Mouse (Mus musculus) embryo, embryonic 10.5 days (tissue): Measurements from ENCODE around the gene Olfr279.

Experiments
- DNase-seq: peaks from one replicate; pipeline ENCODE4 v3.0.0-alpha.2; 2015; ENCODE audit warnings: low spot score

Gene Olfr279

DNA sequence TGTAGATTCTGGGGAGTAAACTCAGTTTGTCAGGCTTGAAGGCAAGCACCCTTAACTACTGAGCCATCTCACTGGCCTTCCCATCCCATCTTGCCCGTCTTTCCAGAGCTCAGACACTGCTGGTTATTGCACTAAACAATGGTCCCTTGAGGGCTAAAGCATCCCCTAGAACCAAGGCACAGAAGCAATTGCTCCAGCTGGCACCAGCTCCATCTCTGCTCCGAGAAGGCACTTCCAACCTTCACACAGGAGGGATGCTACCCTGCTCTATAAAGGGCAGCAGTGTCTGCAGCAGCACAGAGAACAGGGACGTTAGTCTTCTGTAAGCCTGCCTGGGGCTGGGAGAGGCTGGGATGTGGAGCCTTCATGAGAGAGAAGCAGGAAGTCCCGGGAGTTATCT, at the start of gene Olfr279:
Gene Olfr279 (plus strand): TSS at position 301 of the 400 bp plus-strand sequence.
- DNase-seq: no peak

DNA sequence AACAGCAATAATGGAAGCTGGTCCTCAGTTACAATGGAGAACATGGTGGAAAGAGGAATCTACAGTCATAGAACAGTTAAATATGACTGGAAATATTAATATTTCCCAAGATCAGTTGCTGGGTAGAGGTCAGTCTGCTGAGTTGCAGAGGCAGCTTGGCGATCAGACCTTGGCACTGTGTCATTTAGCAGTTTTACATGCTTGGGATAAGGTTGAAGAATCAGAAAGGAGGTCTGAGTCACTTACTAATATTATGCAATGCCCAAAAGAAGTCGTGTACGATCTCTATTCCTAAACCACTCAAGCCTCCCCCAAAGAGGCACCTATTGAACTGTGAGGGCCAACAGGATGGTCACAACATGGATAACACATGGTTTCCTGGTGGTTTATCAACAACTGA, 47.6 kb upstream of the Olfr279 start:
- no peak for DNase-seq

DNA sequence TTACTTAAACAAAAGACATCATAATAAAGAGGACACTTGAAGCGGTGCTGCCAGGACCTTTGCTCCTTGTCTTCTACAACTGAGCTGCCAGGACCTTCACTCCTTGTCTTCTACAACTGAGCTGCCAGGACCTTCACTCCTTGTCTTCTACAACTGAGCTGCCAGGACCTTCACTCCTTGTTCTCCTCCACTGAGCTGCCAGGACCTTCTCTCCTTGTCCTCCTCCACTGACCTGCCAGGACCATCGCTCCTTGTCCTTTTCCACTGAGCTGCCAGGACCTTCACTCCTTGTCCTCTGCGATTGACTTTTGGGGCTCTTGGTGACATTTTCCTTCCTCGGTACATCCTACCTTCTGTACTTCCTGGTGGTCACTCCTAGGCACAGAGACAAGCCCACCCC, 43.7 kb upstream of the Olfr279 start:
- peak; percentile 41 for DNase-seq

DNA sequence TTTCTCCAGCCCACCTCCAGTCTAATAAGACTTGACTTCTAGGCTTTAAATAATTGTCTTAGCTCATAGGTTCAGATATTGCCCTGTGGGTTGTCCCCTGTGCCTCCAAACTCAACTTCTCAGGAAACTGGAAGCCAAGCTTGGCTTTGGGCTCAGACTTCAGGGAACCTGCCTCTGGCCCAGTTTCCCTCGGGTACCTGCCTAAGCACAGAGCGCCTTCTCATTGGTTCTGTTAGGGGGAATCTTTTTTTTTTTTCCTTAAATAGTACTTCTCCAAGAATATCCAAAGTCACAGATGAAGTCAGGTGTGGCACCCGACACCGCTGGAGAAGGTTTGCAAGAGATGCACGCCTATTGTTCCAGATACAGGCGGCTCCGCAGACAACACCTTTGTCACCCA, 39.9 kb upstream of the Olfr279 start, which contains the start of gene Olfr281:
Gene Olfr281 (plus strand): TSS at position 301 of the 400 bp plus-strand sequence.
- no peak for DNase-seq

DNA sequence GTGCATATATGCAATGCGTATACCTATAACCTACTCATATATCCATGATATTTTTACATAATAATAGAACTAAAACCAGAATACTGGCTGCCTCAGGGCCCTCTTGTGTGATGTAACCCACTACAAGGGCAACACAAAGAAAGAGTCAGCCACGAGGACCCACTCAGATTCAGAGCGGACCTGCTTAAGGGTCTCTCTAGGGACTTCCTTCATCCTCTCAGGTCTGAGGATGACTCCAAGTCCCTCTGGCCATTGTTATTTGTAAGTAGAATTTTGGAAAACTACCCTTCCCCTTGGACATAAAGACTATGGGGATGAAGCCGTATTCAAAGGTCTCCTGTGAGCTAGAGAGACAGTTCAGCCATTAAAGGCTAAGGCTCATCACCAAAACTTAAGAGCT, 22.6 kb upstream of the Olfr279 start, which contains the start of gene OR5BS1P:
Gene OR5BS1P (plus strand): TSS at position 301 of the 400 bp plus-strand sequence.
- no peak for DNase-seq

DNA sequence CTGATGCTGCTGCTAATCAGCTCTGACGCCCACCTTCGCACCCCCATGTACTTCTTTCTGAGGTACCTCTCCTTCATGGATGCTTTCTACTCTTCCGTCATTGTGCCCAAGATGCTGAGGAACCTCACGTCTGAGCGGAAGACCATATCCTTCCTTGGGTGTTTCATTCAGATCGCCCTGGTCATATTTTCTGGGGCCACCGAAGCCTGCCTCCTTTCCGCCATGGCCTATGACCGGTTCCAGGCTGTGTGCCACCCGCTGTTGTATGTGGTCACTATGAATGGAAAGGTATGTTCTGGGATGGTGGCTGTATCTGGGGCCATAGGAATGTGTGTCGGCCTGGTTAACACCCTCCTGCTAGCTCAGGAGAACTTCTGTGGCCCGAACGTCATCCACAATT, 20.7 kb upstream of the Olfr279 start:
- DNase-seq: no peak

DNA sequence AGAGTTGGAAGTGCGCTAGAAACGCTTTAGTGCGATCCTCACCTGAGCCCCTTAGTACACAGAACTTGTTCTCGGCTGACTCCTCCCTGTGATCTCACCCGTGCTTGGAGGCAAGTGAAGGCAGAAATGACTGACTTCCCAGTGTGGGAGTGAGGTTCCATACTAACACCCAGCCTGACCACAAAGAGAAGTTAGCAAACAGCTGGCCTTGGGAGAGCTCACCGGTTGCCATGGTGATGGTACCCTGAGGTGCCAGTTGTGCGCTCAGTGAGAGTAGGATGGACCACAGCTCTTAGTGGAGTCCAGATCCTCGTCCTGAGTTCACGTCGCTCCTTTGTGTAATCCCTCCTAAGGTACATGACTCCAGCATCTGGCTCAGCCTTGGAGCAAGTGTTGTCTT, 17.2 kb upstream of the Olfr279 start:
- no peak for DNase-seq

DNA sequence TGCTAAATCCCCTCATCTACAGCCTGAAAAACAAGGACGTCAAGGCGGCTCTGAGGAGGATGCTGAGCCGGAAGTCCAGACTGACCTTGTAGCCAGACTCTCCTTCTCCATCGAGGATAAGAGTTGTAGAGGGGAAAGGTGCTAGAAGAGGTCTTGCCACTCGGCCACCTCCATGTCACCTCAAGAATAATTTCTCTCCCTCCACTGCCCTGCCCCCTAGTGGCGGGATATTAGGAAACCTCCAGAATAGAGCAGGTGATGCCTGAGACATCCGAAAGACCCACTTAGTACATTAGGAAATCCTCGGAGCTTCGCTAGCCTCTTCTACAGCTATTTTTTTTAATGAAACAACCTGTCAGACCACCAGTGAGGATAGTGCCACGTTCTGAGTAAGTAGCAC, 16.8 kb upstream of the Olfr279 start:
- peak; percentile 68 for DNase-seq

DNA sequence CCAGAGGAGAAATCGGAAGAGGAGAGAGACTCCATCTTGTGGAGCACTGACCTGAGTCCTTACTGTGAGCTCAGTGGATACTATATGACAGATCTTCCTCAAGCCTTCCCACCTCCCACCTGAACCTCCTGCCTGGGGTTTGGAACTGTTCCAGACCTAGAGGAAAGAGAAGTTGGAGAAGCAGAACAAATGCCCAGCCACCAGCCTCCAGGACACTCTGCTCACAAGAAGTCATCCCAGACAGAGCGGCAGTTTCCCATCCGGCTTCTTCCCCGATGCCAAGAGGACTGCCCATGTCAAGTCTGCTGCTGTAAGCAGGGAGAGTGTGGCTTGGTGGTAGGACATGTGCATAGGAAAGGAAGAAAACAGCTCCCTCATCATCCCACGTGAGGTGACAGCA, 15.9 kb upstream of the Olfr279 start:
- no peak for DNase-seq

DNA sequence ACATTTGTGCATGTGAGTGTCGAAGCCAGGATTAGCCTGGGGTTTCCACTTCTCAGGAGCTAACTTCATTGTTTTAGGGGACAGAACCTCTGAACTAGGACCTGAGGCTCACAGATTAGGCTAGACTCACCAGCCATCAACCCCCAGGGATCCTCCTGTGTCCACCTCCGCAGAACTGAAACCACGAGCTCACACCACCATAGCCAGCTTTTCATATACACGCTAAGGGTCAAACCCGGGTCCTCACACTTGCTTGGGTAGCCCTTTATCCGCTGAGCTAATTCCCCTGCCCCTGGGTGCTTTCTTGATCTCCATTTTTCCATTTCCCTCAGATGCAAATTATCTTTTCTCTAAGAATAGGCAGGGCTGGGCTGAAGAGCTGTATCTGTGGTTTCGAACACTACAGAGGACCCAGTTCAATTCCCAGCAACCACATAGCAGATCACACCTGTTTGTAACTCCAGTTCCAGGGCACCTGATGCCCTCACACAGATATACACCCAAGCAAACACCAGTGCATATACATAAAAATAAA, 12.6 kb upstream of the Olfr279 start:
- no peak for DNase-seq

DNA sequence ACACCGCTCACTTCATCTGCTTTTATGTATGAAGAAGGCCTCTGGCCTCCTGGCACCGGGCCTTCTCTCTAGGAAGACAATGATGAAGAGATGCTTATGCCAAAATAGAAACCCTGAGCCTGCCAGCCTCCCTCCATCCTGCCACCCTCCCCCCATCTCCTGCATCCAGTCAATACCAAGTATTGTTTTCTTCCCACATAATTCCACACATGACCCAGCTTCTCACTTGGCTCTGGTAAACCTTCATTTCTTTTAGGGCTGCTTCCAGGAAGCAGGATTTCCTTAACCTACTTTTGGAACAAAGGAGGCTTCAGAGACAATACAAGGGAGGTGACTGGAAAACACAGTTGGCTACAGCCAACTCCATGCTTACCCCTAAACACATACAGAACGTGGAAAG, 9.5 kb upstream of the Olfr279 start, which contains the start of gene Lalba:
Gene Lalba (minus strand): TSS at position 21 of the 400 bp plus-strand sequence.
- DNase-seq: no peak

DNA sequence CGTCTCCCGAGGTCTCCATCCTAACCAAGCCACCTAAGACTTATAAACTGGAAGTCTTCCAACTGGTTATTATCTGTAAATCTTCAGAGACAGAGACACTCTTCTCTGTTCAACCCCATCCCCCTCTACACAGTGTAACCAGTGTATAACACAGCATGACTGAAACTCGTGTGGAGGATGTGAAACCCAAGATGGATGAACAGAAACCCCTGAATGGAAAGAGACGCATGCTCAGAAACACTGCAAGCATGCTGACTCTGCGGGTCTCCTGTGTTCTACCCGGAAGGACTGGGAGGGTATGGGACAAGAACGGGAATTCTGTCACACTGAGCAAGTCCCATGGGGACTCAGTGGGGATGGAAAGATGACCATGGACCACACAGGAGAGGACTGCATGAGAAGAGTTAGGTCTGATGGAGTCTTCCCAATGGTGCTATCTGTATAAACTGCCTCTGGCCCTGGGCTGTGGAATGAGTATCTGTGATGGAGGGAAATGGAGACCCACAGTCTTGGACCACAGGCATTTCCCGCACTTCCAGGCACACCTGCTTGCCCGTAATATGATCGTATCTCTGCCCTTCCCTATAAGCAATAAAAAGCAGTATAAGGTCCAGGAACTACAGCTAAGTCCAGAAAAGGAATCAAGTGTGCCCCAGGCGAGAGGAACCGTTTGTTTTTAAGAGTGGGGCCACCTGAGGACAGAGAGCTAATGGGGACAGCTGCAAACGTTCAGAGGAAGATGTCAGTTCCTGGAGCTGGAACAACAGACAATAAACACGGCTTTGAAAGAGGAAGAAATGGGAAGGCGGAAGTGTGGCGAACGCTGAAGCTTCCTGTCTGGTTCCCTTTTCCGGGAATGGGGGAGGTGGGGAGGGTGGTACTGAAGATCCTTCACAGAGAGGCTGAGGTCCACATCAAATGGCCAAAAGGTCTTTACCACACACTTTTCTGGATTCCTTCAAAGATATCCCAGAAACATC, 8.0 kb upstream of the Olfr279 start:
- DNase-seq: no peak

DNA sequence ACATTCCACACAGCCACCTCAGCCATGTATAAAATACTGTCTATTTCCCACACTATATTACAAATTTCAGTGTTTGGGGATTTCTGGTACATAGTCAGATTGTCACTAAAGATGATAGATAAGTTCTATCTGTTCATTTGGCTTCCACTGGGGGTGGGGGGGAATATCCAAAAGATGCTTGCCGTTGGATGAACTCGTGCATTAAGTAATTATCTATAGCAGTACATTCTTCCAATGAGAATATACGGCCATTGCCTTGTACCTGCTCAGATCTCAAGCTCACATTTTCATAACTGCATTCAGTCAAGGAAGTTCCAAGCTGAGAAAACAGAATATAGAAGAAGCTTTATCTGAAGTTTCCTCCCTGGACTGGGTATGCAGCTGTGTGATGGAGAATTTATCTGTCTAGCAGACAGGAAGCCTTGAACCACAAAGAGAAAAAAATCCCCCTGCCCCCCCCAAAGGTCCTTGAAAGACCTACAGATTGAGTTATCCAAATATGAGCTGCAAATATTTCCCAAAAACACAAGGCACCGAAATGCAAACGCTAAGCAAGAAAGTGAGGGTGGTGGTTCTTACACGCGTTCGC, 5.7 kb upstream of the Olfr279 start:
- DNase-seq: no peak

DNA sequence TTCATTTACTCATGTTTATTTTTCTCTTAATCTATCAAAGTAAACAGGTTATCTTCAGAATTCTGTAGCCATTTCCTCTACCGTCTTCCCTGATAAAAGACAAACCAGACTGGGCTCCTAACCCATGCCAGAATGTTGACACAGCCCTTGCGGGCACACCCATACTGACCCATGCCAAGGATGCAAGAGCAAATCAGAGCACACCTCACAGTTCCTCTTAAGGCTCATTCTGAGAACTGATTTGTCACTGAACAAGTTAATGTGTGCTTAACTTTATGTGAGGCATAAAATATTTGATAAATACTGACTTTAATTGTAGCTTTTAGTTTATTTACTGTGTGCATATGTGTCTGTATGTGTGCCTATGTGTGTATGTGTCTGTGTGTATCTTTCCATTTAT, 870 bp upstream of the Olfr279 start:
- no peak for DNase-seq

DNA sequence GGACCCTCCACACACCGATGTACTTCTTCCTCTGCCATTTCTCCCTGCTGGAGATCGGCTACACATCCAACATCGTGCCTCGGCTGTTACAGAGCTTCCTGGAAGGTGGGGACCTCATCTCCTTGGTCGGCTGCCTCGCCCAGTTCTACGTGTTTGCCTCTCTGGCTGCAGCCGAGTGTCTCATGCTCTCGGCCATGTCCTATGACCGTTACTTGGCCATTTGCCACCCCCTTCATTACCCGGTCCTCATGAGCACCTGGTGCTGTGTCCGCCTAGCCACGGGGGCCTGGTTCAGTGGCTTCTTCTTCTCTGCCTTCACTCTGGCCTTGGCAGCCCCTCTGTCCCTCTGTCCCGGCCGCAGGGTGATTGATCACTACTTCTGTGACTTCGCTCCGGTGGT, 5.4 kb downstream of the Olfr279 start:
- no peak for DNase-seq

DNA sequence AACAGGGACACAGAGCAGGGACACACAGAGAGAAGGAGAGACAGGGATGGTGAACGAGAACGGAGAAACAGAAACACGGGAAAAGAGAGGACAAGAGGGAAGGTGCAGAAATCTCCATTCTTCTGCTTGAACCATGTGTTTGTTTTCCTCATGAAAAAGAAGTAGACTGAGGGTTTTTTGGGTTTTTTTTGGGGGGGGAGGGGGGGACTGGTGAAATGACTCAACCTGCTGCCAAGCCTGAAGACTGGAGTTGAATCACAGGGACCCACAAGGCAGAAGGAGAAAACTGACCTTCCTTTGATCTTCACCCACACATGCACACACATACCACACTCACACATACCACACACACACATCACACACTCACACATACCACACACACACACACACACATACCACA, 11.1 kb downstream of the Olfr279 start:
- no peak for DNase-seq

DNA sequence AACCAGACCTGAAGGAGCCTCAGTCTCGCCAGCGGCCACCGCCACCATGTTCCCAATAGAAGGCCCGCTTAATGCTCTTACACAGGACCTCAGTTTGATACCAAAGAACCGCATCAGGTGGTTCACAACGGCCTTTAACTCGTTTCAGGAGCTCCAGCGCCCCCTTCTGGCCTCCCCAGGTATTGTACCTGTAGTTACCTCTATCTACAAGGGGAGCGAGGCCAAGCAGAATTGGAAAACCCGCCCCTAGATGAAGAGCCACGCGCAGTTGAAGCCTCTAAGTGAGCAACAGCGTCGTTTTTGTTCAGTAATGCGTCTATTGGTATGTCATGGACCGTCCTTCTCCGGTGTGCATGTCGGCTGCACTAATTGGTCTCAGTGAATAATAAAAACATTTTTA, 12.3 kb downstream of the Olfr279 start:
- DNase-seq: peak; percentile 85

DNA sequence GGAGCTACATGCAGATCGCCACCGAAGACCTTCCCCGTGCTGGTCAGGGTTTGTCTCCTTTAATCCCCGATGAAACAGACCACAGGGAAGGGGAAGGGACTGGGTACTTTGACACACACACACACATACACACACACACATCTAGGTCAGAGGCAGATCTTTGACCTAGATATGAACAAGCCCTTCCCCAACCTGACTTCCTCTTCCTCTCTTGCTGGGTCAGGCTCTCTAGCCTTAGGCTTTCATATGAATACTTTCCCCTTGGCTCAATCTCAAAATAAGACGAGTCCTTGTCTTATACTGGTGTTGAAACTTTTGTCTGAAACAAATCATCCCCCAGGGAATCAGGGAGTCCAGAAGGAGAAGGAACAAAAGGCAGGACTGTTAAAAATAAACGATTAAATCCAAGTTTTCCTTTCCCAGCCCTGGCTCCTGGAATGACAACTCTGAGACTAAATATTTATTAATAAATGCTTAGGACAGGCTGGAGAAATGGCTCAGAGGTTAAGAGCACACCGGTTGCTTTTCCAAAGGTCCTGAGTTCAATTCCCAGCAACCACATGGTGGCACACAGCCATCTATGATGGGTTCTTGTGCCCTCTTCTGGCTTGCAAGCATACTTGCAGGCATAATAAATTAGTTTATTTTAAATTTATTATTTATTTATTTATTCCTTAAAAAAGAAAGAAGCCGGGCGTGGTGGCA, 14.2 kb downstream of the Olfr279 start:
- no peak for DNase-seq

DNA sequence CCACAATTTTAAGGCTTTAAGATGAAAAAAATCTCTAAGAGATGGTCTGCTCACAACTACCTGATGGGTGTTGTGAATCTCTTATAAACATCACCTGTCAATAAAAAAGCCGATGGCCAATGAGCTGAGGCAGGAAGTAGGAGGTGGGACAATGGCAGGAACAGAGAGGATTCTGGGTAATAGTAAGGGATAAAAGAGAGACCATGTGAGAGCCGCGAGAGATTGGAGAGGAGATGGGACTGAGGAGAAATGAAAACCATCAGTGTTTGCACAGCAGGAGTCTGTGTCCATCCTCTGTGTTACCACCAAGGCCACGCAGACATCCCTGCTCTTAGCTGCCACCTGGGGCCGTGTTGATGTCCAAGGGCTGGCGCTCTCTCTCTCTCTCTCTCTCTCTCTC, 15.1 kb downstream of the Olfr279 start:
- no peak for DNase-seq

DNA sequence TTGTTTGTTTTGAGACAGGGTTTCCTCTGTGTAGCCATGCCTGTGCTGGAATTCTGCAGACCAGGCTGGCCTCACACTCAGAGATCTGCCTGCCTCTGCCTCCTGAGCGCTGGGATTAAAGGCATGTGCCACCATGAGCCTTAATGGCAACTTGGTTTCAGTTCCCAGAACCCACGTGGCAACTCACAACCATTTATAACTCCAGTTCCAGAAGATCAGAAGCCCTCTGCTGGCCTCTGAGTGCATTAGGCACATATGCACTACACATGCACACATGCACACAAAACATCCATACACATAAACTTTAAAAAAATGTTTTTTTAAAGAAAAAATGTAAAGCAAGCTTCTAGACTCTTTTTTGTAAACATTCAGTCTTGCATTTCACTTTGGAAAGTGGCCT, 17.2 kb downstream of the Olfr279 start:
- DNase-seq: no peak

DNA sequence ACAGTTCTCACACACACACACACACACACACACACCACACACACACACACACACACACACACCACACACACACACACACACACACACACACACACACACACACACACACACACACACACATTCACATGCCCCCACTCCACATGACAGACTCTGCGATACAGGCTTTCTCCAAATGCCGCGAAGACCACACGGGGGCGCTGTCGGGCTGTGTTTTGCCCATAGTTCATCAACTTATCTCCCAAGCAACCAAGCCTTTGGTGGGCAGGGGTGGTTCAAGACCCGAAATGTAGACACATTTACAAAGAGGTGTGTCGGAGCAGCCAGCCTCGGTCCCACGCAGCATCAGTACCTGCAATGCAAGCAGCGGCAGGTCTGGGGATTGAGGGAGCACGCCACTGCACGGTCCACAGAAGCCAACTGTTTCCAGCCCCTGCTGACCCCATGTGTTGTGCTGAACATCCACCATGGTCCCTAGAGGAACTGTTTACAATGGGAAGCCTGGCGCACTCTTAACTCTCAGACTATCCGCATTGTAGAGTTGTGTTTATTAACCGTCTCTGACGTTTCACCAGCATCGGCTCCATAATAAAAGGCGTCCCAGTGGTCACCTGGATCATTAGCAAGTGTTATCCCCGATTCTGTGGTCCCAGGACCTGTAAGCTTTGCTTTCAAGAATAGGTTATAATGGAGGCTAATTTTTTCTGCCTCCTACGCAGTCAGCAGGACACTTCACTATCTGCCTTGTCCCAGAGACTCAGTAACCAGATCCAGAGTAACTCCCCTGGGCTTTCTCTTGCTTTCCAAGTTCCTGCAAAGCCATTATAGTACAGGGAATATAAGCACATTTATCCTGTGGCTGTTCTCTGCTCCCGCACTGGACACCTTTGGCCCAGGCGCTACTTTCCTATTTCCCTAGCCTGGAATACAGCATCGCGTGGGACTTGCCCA, 18.5 kb downstream of the Olfr279 start:
- peak; percentile 92 for DNase-seq
